Mouse (Mus musculus) activated CD4-positive, CD25-positive, alpha-beta regulatory T cell, adult 4 months (primary cell): Measurements from ENCODE around the gene Ezr. TPM values are rescaled to one million over a fixed set of nuclear protein-coding genes. Genes with fewer than 3 reads are reported as not detected.

Experiments used
- ATAC-seq: one replicate; pipeline ENCODE4 v1.8.0; 2017
- polyA plus RNA-seq, 2 experiments: library from polyadenylated mRNA; unstranded; fragments of 100-300 nt; shearing (Covaris generic); gene quantifications; one replicate each; pipeline ENCODE4 v1.2.1; 2017

The Ezr gene
- polyA plus RNA-seq, 2 experiments from 2014 or later = 112 to 143 TPM

DNA sequence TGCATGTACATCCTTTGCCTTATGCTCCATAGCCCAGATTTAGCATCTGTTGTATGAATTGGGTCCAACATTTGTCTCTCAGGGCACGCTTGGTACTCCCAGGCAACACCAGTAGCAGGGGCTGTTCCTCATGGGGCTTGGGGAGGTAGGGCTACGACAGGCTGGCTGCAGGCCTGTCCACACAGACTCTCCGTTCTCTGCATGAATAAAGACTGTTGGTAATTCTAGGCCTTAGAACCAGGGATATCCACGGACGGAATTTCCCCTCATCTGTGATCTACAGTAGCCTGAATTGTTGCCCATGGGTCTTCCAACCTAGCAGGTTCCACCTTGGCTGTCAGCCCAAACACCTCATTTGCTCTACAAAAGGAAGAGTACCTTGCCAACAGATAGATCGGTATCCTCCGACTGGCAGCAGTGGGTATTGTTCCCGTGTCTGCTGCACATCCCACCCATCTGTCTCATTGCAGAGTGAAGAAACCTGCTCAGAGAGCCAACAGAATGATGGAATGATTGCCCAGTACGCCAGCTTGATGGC is 7.1 kb upstream of the Ezr start:
- ATAC-seq = no peak

DNA sequence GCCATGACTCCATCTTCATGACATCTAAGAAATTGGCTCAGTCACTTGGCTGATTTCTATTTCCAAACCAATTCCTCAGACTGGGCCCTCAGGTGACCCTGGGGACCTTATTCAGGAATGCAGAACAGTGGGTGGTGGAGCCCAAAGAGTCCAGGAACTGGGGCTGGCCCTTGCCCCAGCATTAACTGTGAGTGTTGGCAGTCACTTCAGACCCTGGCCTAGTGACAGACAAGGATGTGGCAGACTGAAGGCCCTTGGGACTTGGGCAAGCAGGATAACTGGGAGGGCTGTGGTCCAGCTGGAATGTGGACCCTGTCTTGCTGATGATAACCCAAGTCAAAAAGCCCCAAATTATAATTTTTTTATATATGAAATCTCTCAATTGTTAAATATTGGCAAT is 6.5 kb upstream of the Ezr start:
- ATAC-seq = no peak

DNA sequence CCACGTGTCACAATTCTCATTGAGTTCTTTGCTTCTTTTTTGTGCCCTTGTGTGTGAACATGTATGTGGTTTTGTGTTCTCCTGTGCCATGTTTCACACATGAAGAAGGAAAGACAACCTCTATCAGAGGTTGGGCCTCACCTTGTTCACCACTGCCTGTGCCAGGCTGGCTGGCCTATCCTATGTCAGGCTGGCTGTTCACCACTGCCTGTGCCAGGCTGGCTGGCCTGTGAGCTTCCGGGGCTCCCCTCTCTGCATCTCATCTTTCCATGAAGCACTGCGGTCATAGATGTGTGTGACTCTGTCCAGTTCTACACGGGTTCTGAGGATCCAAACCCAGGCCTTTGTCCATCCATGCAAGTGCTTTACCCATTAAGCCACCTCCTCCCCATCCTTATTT is 4.7 kb upstream of the Ezr start:
- no peak for ATAC-seq

DNA sequence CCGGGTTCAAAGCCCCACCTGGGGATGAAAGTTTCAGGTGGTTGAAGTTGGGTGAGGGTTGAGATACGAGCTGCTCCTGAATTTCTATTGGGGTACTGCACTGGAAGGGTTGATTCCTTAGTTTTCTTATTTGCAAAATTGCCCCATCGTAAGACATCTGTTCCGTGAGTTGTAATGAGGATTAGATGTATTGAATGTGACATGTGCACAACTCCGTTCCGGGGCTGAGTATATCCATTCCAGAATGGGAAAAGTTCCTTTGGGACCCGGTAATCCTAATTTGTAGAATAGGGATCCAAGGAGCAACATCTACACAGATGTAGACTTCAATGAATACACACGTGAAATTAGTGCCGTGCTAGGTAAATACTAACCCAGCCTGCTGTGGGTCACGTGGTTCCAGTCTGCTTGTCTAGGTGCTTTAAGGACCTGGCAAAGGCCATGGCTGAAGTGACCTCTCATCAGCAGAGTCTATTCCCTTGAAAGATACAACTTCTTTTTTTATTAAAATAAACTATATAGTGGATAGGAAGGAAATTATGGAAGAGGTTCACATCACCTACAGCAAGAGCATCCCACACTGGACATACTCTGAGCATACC is 1.3 kb upstream of the Ezr start:
- ATAC-seq = no peak

DNA sequence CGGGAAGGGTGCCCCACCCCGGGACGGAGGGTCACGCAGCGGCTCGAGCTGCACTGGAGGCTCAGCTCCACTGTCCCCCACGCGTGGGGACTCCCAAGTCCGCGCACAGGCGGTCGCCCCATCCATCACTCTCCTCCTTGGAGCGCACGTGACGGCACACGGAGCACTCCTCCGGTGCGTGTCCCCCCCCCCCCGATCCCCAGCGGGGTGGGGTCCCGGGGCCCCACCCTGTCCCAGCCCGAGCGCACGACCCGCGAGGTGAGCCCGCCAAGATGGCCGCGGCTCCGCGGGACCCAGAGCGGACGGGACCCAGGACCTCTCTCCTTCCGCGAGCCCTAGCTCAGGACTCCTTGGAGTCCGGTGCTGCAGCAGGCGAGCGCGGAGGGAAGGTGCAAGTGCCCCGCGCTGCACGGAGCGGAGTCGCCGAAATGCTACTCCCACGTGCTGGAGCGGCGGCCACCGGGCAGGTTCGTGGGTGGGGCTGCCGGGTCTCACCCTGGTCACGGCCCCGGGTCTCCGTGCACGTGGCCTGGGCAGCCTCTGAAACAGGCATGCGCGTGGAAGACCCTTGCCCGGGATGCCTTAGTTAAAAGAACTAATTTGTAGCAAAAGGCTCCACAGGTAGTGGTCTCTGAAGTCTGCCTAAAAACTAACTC is 550 bp upstream of the Ezr start:
- ATAC-seq = peak; percentile 2

DNA sequence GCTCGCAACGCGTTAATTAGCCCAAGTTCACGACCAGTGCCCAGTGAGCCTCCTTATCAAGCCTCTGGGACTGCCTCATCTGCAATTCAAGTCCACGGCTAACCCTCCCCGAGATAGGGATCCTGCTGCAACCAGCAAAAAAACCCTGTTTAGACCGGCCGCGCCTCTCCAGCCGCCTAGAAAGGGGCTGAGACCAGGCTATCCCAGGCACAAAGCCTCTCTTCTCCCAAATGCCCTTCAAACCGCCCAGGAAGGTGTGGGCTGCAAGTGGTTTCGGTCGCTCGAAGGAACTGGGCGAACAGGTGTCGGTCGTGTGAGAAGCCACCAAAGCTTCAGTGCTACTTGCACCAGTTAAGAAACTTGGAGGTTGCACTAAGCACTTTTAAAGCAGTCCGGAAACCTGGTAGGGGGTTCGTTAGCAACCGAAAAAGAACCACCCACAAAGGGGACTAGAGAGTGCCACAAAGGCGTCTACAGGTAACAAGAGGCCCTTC is 504 bp downstream of the Ezr start:
- peak; percentile 7 for ATAC-seq

DNA sequence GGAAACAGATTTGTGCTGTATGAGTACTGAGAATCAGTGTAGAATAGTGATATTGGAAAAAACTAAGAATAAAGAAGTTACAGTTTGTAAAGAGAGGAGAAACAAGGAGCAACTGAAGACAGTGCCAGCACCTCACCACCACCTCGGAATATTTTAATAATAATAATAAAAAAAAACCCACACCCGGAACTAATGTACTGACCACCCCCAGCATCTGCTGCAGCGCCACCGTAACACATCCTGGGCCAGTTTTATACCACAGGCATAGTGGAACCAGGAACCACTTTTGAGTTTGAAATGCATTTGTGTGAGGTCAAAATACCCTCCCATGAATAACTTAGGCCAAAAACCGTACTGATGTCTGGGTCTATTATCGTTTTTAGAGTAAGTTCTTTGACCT is 1.3 kb downstream of the Ezr start:
- ATAC-seq = no peak

DNA sequence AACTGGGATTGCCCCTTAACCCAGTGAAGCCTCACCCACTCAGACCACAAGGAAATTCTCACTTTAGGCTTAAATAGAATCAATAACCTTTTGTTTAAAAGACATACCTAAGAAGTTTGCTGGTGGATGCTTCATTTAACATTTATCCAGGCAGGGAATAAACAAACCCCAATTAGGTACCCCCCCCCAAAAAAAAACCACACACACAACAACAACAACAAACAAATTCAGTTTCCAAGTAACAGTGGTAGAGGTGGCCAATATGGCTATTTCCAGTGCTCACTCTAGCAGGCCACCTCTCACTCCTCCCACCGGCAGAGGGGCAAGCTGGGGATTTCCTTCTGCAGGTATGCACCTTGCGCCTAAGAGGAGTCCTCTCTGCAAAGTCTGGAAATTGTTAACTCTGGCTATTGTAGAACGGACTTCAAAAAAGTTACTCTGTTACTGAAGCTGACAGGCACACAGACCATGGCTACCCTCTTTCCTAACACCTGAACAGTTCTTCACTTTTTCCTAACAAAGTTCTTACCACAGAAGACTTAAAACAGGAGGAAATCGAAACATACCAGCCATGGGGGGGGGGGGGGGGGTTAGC is 2.0 kb downstream of the Ezr start:
- no peak for ATAC-seq

DNA sequence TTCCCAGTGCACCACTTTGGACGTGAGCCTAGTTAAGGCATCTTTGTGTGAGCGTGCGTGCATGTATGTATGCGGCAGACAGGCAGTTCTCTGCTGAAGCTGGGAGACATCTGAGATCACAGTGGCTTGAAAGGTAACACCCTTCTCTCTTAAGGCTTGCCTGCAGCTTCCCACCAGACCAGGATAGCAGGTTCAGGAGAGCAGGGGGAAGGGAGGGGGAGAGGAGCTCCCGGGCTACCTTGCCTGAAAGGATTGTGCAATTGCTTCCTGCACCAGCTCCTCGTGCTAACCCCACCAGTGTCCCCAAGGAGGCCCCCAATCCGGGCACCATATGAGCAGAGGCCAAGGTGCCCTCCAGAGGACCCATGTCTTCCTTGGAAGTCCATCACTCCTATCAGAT is 3.0 kb downstream of the Ezr start:
- ATAC-seq = no peak

DNA sequence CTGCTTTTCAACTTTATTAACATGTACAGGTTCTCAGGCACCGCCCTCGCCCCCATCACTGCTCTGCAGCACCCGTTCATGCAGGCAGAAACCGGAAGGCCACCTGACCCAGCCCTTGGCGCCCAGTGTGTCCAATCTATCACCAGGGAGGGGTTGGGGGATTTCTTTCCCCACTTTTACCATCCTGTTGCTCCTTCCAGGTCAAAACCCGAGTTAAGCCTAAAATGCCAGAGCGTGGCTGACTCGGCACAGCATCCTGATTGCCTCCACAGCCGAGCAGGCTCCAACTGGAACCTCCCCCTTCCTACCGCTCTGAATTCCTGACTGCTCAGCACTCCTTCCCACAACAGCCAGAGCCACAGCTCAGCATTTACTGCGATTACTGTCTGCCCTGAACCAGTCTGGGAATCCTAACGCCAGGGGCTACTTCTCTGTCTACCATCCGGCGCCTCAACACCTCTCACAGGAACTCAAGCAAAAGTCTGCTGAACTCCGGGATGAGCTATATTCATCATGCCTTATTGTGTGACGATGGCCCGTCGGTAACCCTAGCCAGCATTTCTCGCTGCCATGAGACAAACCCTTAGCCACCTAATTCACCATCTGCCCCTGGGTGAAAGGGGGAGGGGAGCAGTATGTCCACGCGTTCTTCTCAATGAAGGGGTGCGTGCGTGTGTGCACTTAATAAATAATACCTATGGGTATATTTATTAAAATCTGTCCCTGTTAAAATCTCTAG is 3.6 kb downstream of the Ezr start:
- ATAC-seq = no peak

DNA sequence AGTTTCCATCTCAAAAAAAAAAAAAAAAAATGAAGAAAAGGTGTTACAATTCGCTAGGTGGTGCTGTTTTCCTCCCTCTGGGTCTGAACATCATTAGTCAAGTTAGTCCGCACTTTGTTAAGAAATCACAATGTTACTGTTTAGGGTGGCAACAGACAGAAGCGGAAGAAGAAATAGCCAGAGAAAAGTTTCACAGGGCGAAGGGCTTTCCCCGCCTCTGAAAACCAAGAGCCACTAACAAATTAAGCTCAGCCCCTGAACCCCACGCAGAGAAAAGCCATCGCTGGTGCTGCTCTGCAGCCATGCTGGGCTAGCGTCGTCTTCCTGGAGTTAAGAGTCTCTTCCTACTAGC is 4.3 kb downstream of the Ezr start:
- peak; percentile 50 for ATAC-seq

DNA sequence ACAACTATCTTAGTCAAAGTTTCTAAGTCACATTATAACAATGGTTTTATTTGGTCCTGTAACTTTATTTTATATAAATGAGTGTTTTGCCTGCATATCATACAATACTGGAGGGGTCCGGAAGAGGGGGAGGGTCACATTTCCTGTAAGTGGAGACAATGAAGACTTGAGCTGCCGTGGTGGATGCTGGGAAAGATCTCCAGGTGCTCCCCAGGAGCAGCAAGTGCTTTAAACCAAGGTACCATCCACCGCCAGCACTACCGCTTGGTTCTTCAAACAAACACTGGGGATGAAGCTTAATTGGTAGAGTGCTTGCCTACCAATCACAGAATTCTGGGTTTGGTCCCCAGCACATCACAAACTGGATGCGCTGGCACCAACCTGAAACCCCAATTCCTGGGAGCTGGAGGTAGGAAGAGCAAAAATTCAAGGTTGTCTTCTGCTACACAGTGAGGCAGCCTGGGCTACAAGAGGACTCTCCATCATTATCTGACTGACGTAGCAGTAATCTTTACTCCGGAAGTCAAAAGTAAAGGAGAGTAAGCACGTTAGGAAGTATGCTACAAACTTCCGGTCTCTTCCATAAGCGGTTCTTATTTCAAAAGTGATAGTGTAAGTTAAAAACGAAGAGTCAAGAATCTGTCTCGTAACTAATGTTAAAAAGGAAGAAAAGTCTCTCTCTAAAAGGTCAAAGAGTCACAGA is 4.8 kb downstream of the Ezr start:
- peak; percentile 45 for ATAC-seq

DNA sequence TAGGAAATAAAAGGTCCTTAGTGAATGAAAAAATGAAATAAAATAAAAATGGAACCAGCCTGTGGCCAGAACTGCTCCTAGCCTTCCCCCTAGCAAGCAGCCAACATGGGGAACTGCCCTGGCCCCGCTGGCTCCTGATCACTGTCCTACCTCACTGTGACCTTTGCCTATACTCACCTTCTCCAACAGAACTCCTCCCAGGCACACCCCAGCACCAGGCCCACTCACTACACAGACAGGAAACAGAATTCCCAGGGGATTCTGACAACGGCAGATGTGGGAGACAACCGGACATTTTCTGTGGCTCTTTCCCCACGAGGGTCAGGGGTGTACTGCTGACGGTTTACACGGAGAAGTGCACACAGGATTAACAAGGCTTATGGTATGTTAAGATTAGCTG is 5.5 kb downstream of the Ezr start:
- no peak for ATAC-seq

DNA sequence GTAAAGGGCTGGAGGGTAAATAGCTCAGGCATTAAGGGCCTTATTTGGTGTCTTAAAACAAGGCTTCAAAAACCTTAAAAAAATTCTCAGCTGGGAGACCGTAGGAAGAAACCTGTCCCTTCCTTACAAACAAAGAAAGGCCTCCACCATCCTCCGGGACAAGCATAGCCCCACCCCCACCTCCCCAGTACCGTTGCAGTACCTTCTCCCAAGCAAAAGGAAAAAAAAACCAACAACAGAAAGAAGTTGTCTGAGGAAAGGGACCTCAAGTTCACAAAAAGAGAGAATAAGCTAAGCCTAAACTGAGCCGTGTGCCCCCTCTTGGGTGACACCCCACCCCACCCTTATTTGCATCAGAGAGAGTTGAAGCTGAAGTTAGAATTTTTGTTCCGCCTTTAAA is 6.0 kb downstream of the Ezr start:
- no peak for ATAC-seq

DNA sequence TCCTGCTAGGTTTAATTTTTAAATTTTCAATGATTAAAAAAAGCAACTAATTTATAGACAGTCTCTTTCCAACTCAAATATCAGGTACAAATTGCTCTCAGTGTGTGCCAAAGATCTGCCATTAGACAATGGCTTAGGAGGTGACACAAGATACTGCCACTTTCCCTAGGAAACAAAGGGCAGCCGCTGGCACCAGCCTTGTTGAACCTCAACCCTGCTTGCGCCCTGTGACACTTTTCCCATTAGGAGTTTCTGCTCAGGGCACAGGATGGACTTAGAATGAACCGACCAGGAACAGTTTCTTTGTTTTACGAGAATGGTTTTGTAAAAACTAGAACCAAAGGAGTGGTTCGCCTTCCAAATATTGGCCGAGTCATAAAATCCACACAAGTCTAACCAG is 6.5 kb downstream of the Ezr start:
- no peak for ATAC-seq

DNA sequence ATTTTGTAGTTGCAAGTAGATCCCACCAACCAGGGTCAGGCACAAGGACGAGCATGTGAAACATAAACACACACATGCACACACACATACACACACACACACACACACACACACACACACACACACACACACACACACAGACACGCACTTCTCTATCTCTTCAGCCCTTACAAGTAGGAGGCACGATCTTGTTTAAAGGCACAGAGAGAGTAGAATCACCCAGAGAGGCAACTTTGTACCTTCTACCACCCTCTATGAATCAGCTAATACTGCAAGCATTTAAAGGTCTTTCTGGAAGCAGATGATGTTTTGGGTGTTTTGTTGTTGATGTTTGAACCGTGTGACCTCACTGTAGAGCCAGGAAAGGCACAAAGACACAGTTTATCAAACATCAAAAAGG is 6.9 kb downstream of the Ezr start:
- no peak for ATAC-seq

DNA sequence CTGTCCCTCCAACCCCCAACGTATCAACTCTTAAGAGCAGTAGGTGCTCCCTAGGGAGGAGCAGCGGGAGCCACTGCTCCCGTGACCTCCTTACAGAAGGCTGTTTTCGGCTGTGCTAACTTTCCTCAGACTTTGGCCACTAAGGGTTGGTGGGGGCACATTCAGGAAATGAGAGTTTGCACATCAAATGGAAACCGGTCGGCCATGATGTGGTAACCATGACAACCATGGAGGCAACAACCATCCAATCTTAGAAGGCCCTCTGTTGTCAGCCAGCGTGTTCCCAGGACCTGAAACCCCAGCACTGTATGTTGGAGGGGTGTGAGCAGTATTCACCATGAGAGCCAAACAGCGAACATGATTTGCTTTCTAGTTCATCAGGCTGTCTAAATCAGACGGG is 7.4 kb downstream of the Ezr start:
- no peak for ATAC-seq

DNA sequence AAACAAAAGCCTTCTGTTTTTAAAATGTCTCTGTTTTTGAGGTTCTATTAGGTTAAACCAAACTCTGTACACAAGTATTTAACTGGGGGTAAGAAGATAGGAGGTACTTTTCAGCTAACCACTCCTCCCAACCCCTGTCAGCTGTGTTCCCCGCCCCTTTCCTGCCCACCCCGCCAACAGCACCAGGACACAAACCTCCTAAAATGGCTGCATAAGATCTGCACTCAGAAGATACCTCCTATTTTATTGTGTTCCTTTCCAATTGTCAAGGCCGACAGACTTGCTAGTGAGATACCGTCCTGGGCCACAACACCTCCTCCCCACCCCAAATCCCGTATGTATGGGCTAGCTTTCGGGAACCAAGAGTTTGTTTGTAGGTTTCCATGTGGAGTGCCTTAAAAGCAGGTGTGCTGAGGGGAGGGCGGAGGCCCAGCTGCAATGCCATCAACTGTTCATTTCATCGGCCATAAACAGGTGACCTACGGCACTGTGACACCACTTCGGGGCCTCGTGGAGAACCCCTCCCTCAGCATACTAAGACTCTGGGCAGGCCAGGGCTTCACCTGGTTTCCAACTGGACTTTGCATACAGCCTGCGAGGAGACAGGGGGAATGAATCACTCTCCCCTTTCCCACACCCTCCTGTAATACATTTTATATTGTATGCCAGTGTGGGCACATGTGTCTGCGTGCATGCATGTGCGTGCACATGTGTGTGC is 9.2 kb downstream of the Ezr start:
- no peak for ATAC-seq

DNA sequence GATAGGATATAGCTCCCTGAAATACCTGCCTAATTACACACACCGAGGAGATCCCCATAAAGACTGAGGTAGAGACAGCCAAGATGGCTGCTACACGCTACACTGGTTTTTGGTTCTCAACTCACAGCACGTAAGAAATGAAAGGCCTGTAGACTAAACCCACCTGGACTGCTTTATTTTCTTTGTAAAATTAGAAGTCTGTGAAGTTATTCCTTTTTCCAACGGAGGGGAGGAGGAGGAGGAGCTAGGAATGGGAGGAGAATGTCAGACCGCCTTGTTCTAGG is 10.2 kb downstream of the Ezr start:
- no peak for ATAC-seq

DNA sequence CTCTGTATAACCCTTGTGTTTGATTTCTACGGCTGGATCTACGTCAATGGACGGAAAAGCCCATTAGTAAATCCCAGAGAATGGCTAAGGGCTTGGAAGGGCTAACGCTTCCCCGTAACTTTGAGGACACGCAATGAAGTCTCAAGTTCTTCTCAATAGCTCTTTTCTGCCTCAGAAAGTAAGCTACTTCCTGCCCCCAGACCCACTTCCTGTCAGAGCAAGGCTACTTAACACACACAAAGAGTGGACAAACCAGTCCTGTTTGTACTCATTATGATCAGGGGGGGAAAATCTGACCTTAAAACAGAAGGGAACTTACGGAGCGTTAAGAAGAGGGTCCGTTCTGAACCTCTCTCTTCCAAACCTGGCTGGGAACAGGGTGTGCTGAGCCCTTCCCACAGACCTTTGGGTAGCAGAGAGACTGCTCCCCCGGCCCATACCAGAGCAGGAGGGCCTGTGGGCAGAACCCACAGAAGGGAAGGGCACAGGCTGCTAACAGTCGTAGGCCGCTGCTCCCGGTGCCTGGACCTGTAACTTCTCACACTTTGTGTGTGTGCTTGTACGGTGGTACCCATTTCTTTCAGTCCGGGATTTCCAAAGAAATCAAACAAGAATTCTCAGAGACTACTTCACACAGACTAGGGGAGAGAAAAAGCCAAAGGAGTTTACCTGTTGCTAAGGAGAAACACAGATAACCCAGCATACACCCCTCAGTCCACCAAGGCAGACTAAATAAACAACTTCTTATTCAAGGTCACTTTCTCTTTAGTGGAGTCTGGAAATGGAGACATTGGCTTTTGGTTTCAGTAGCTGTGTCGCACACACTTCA is 10.7 kb downstream of the Ezr start:
- ATAC-seq = peak; percentile 62

DNA sequence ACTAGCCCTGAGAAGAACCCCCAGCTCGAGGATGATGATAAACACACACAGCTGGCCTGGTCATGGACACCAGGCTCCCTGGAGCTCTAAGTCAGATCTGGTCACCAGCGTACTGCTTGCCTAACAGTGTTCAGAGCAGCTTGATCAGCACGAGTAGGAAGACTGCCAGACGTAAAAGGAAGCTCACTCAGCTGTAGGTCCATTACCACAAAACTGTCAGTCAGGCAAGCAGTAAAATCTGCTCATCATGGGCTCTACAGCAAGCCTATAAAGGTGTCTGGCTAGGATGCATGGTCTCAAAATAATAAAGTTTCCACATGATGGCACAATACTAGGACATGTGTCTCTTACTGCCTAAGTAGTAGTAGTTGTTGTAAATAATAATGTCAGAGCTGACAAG is 13.0 kb downstream of the Ezr start:
- ATAC-seq = no peak
